24 mouse cellular contexts compared by ENCODE assay signal in genomic region chr5:80791658-80792057, GRCm38 (mm10).
"Had no signal": no experiment of that assay in that cellular context is flagged by ENCODE, and none has a peak within 500 bp of the region (broad histone marks: within the 10 kb centered on the region; RNA-seq: fewer than 3 reads in every experiment).

No protein-coding gene starts in this region.

- H3K27ac ChIP-seq: heart, adult 2 months; hindbrain, embryonic 10.5 days; hindbrain, embryonic 12.5 days; hindbrain, embryonic 14.5 days; intestine, embryonic 15.5 days; layer of hippocampus, adult 2 months; left cerebral cortex, adult 2 months; limb, embryonic 10.5 days; limb, embryonic 12.5 days; liver, embryonic 12.5 days; liver, embryonic 14.5 days had no signal

- ATAC-seq: hindbrain, embryonic 16.5 days; inflammation-experienced regulatory T-cells, adult 6 months; intestine, embryonic 15.5 days; intestine, postnatal 0 days; liver, embryonic 12.5 days had no signal

- H3K4me3 ChIP-seq: heart, adult 2 months; heart, embryonic 12.5 days; hindbrain, embryonic 10.5 days; hindbrain, embryonic 12.5 days; intestine, embryonic 15.5 days; layer of hippocampus, adult 2 months; left cerebral cortex, adult 2 months; limb, embryonic 10.5 days; limb, embryonic 12.5 days; liver, embryonic 12.5 days had no signal

- H3K4me1 ChIP-seq: heart, embryonic 12.5 days; hindbrain, embryonic 10.5 days; hindbrain, embryonic 12.5 days; intestine, embryonic 15.5 days; limb, embryonic 10.5 days; limb, embryonic 12.5 days; liver, embryonic 12.5 days had no signal

- H3K9ac ChIP-seq: heart, embryonic 12.5 days; hindbrain, embryonic 12.5 days; hindbrain, embryonic 14.5 days; intestine, embryonic 15.5 days; limb, embryonic 12.5 days; liver, embryonic 12.5 days; liver, embryonic 14.5 days had no signal

- H3K4me2 ChIP-seq: heart, embryonic 12.5 days; hindbrain, embryonic 12.5 days; hindbrain, embryonic 14.5 days; intestine, embryonic 15.5 days; limb, embryonic 12.5 days; liver, embryonic 12.5 days had no signal

- DNase-seq: gastrocnemius, postnatal 14 days; heart, adult 11 months; heart, adult 2 months; heart, postnatal 10 days; heart, postnatal 36 days; kidney, adult 18-20 months; kidney, adult 8-10 months; kidney, postnatal 10 days; kidney, postnatal 25 days; kidney, postnatal 4 days had no signal

- H3K27me3 ChIP-seq: heart, embryonic 12.5 days; hindbrain, embryonic 12.5 days; intestine, embryonic 15.5 days; limb, embryonic 12.5 days; liver, embryonic 12.5 days had no signal

- H3K9me3 ChIP-seq: heart, embryonic 12.5 days; hindbrain, embryonic 10.5 days; hindbrain, embryonic 12.5 days; intestine, embryonic 15.5 days; limb, embryonic 10.5 days; limb, embryonic 12.5 days; liver, embryonic 12.5 days had no signal

- H3K36me3 ChIP-seq: heart, embryonic 12.5 days; hindbrain, embryonic 10.5 days; hindbrain, embryonic 12.5 days; intestine, embryonic 15.5 days; limb, embryonic 10.5 days; limb, embryonic 12.5 days; liver, embryonic 12.5 days had no signal
